In genomic region chr13:45816670-45817069, GRCm38 (mm10) we compare ENCODE assay signal across 19 mouse cellular contexts.
DNase-seq lines count a peak whose midpoint lies in the region; ATAC-seq and TF ChIP-seq lines count a peak whose summit lies in the region.
"Had no signal": no experiment of that assay in that cellular context is flagged by ENCODE, and none has a peak within 500 bp of the region (broad histone marks: within the 10 kb centered on the region; RNA-seq: fewer than 3 reads in every experiment).

No protein-coding gene starts in this region.

- H3K4me2 ChIP-seq in liver, embryonic 12.5 days, result no peak overlapping the region
- H3K4me2 ChIP-seq in stomach, postnatal 0 days (replicated peaks; ENCODE audit: low read depth), result no peak overlapping the region
- H3K4me2 ChIP-seq: embryonic facial prominence, embryonic 13.5 days; forebrain, embryonic 12.5 days; heart, embryonic 12.5 days had no signal

- no peak for TF ChIP-seq POLR2A in kidney, adult 2 months (IDR thresholded peaks at IDR 0.05; ENCODE audit: low read depth, low read length)
- no peak for TF ChIP-seq POLR2A in liver, adult 2 months (IDR thresholded peaks at IDR 0.05; ENCODE audit: extremely low read depth, insufficient read depth, low read length)

- H3K4me1 ChIP-seq in kidney, adult 2 months (ENCODE audit: control insufficient read depth, insufficient read depth, low read length), result no peaks in the 10 kb centered on the region
- H3K4me1 ChIP-seq in liver, adult 2 months (ENCODE audit: control insufficient read depth, insufficient read depth, low read length), result peaks cover 10% of the 10 kb centered on the region; the same call in 1 of the 2 replicates
- no peaks in the 10 kb centered on the region for H3K4me1 ChIP-seq in liver, embryonic 12.5 days
- H3K4me1 ChIP-seq in stomach, postnatal 0 days (replicated peaks; ENCODE audit: control insufficient read depth, insufficient read depth), result no peaks in the 10 kb centered on the region
- H3K4me1 ChIP-seq: forebrain, embryonic 12.5 days had no signal

- no peak overlapping the region for H3K27ac ChIP-seq in kidney, adult 2 months (ENCODE audit: insufficient read depth, low read depth, low read length)
- no peak overlapping the region for H3K27ac ChIP-seq in liver, adult 2 months (replicated peaks; ENCODE audit: insufficient read depth, low read depth, low read length)
- no peak overlapping the region for H3K27ac ChIP-seq in liver, embryonic 12.5 days
- H3K27ac ChIP-seq in stomach, postnatal 0 days (replicated peaks), result no peak overlapping the region
- H3K27ac ChIP-seq: embryonic facial prominence, embryonic 13.5 days; forebrain, embryonic 12.5 days; heart, adult 2 months; hindbrain, embryonic 10.5 days had no signal

- no peak overlapping the region for H3K9ac ChIP-seq in liver, adult 2 months (ENCODE audit: low read depth, low read length)
- no peak overlapping the region for H3K9ac ChIP-seq in liver, embryonic 12.5 days
- H3K9ac ChIP-seq in stomach, postnatal 0 days (ENCODE audit: low read length), result no peak overlapping the region
- H3K9ac ChIP-seq: embryonic facial prominence, embryonic 13.5 days; forebrain, embryonic 12.5 days; heart, embryonic 12.5 days had no signal

- H3K9me3 ChIP-seq in liver, embryonic 12.5 days (replicated peaks), result no peaks in the 10 kb centered on the region
- no peaks in the 10 kb centered on the region for H3K9me3 ChIP-seq in stomach, postnatal 0 days (ENCODE audit: control insufficient read depth, low read length)
- H3K9me3 ChIP-seq: embryonic facial prominence, embryonic 13.5 days; forebrain, embryonic 12.5 days; heart, embryonic 12.5 days had no signal

- H3K36me3 ChIP-seq in kidney, adult 2 months (ENCODE audit: control insufficient read depth, insufficient read depth, low read length), result no peaks in the 10 kb centered on the region
- H3K36me3 ChIP-seq in liver, adult 2 months (ENCODE audit: control insufficient read depth, insufficient read depth, low read length), result peaks cover 1% of the 10 kb centered on the region; the same call in 1 of the 2 replicates
- H3K36me3 ChIP-seq in liver, embryonic 12.5 days, result no peaks in the 10 kb centered on the region
- H3K36me3 ChIP-seq in stomach, postnatal 0 days (ENCODE audit: control insufficient read depth, insufficient read depth, low read length), result no peaks in the 10 kb centered on the region
- H3K36me3 ChIP-seq: embryonic facial prominence, embryonic 13.5 days; forebrain, embryonic 12.5 days; hindbrain, embryonic 10.5 days had no signal

- H3K79me2 ChIP-seq in liver, adult 2 months (ENCODE audit: control insufficient read depth, insufficient read depth, low read length), result peaks cover 10% of the 10 kb centered on the region; the same call in 1 of the 2 replicates

- H3K4me3 ChIP-seq in kidney, adult 2 months (ENCODE audit: insufficient read depth, low read depth, low read length), result no peak overlapping the region
- no peak overlapping the region for H3K4me3 ChIP-seq in liver, adult 2 months (ENCODE audit: insufficient read depth, low read depth, low read length)
- no peak overlapping the region for H3K4me3 ChIP-seq in liver, embryonic 12.5 days
- H3K4me3 ChIP-seq in stomach, postnatal 0 days (ENCODE audit: low read depth, low read length), result no peak overlapping the region
- H3K4me3 ChIP-seq: embryonic facial prominence, embryonic 13.5 days; forebrain, embryonic 12.5 days; heart, adult 2 months; heart, embryonic 12.5 days; hindbrain, embryonic 10.5 days had no signal

- H3K27me3 ChIP-seq in kidney, adult 2 months (replicated peaks; ENCODE audit: control insufficient read depth, insufficient read depth, low read length), result no peaks in the 10 kb centered on the region
- no peaks in the 10 kb centered on the region for H3K27me3 ChIP-seq in liver, adult 2 months (ENCODE audit: control insufficient read depth, insufficient read depth, low read length)
- H3K27me3 ChIP-seq in liver, embryonic 12.5 days (replicated peaks), result no peaks in the 10 kb centered on the region
- H3K27me3 ChIP-seq in stomach, postnatal 0 days (ENCODE audit: control insufficient read depth, insufficient read depth, low read length), result no peaks in the 10 kb centered on the region
- H3K27me3 ChIP-seq: embryonic facial prominence, embryonic 13.5 days; forebrain, embryonic 12.5 days; heart, embryonic 12.5 days had no signal

- TF ChIP-seq CTCF in kidney, adult 2 months (conservative IDR thresholded peaks at IDR 0.05; ENCODE audit: insufficient read depth, insufficient read length, low read depth, low read length), result no peak
- TF ChIP-seq CTCF in liver, adult 2 months (IDR thresholded peaks at IDR 0.05; ENCODE audit: low read depth, low read length), result no peak
- no peak for TF ChIP-seq CTCF in stomach, postnatal 0 days (IDR thresholded peaks at IDR 0.05; ENCODE audit: low read depth)

- WGBS in kidney, adult 2 months, result 48% methylated on average over 1 of the region's 1 CpGs
- WGBS in liver, adult 2 months, result 23% methylated on average over 1 of the region's 1 CpGs
- WGBS in liver, embryonic 12.5 days (ENCODE audit: insufficient replicate concordance), result 53% methylated on average over 1 of the region's 1 CpGs
- WGBS in stomach, postnatal 0 days, result 42% methylated on average over 1 of the region's 1 CpGs

- no peak for ATAC-seq in liver, embryonic 12.5 days
- ATAC-seq in stomach, postnatal 0 days (ENCODE audit: low FRiP score, low TSS enrichment), result 0 out of 2 replicates have a peak, but pooled peaks have one; percentile 35
- ATAC-seq: forebrain, embryonic 16.5 days had no signal

- DNase-seq in kidney, adult 2 months, result peak; percentile 76
- no peak for DNase-seq in kidney, postnatal 4 days
- peak; percentile 90 for DNase-seq in liver, adult 2 months (ENCODE audit: extremely low read depth, low read depth, low spot score)
- peak; percentile 37 to 58 for DNase-seq in kidney, postnatal 25 days
- DNase-seq in stomach, postnatal 0 days (ENCODE audit: low spot score), result no peak
- no peak for DNase-seq in left cerebral cortex, adult 11 months (ENCODE audit: low spot score)
- DNase-seq: adrenal gland, adult 2 months; adrenal gland, postnatal 25 days; cerebellum, adult 18-20 months; cerebellum, adult 9-11 months; cerebellum, postnatal 36 days; gastrocnemius, postnatal 10 days; heart, adult 2 months had no signal

- TF ChIP-seq EP300 in stomach, postnatal 0 days (optimal IDR thresholded peaks at IDR 0.05), result no peak

Comparison
In these comparisons a context has a peak if more than half of its experiments do, and no peak if none do; other contexts are left out.
1. DNase-seq: peak in kidney, adult 2 months (single experiment), liver, adult 2 months (single experiment) and kidney, postnatal 25 days (2 of 2); none in kidney, postnatal 4 days (0 of 2), stomach, postnatal 0 days (single experiment) and left cerebral cortex, adult 11 months (single experiment).